In genomic region chr12:112875225-112876013, GRCm38 (mm10) we compare ENCODE assay signal across 9 mouse cellular contexts. TPM values are rescaled to one million over a fixed set of nuclear protein-coding genes. Genes with fewer than 3 reads are reported as not detected.
DNase-seq lines count a peak whose midpoint lies in the region; ATAC-seq and TF ChIP-seq lines count a peak whose summit lies in the region.
"Had no signal": no experiment of that assay in that cellular context is flagged by ENCODE, and none has a peak within 500 bp of the region (broad histone marks: within the 10 kb centered on the region; RNA-seq: fewer than 3 reads in every experiment).

No protein-coding gene starts in this region.

- WGBS in forebrain, embryonic 15.5 days, result 26% methylated on average over 16 of the region's 16 CpGs
- 23% methylated on average over 16 of the region's 16 CpGs for WGBS in liver, postnatal 0 days (ENCODE audit: insufficient replicate concordance)
- 23% methylated on average over 16 of the region's 16 CpGs for WGBS in neural tube, embryonic 14.5 days

- peaks cover 1 to 19% of the 10 kb centered on the region in 2 experiments; a peak in 2 of 4 replicates for H3K4me1 ChIP-seq in ES-E14 (ENCODE audit: control insufficient read depth in 2 of 2, insufficient read depth in 2 of 2, low read length in 2 of 2, poor library complexity in 1 of 2)
- H3K4me1 ChIP-seq in forebrain, embryonic 15.5 days, result peaks cover 27% of the 10 kb centered on the region
- H3K4me1 ChIP-seq in liver, postnatal 0 days (ENCODE audit: insufficient read depth), result peaks cover 26% of the 10 kb centered on the region
- peaks cover 5% of the 10 kb centered on the region for H3K4me1 ChIP-seq in neural tube, embryonic 14.5 days (ENCODE audit: control insufficient read depth, insufficient read depth, low read length)
- H3K4me1 ChIP-seq in testis, adult 2 months (ENCODE audit: control insufficient read depth, insufficient read depth, low read length), result peaks cover 20% of the 10 kb centered on the region

- ATAC-seq in forebrain, embryonic 15.5 days (replicated peaks), result peak; percentile 53
- peak; percentile 57 for ATAC-seq in liver, postnatal 0 days
- peak; percentile 64 for ATAC-seq in neural tube, embryonic 14.5 days (ENCODE audit: low read depth)

- peaks cover 65% of the 10 kb centered on the region for H3K27me3 ChIP-seq in forebrain, embryonic 15.5 days
- peaks cover 58% of the 10 kb centered on the region for H3K27me3 ChIP-seq in liver, postnatal 0 days (ENCODE audit: insufficient read depth, low read length)
- peaks cover 50% of the 10 kb centered on the region for H3K27me3 ChIP-seq in neural tube, embryonic 14.5 days (ENCODE audit: control insufficient read depth, insufficient read depth, low read length)
- peaks cover 2% of the 10 kb centered on the region; the same call in 1 of the 2 replicates for H3K27me3 ChIP-seq in testis, adult 2 months (ENCODE audit: control insufficient read depth, insufficient read depth, low read length)

- H3K27ac ChIP-seq in ES-E14 (ENCODE audit: insufficient read depth, low read depth, low read length, poor library complexity, severe bottlenecking), result no peak overlapping the region
- H3K27ac ChIP-seq in forebrain, embryonic 15.5 days (replicated peaks), result no peak overlapping the region
- H3K27ac ChIP-seq in liver, postnatal 0 days (ENCODE audit: low read depth), result no peak overlapping the region
- H3K27ac ChIP-seq in neural tube, embryonic 14.5 days (ENCODE audit: low read depth, low read length), result no peak overlapping the region
- no peak overlapping the region for H3K27ac ChIP-seq in testis, adult 2 months (ENCODE audit: control insufficient read depth, insufficient read depth, low read depth, low read length)
- H3K27ac ChIP-seq: lung, embryonic 15.5 days had no signal

- peak; percentile 40 for TF ChIP-seq POLR2A in testis, adult 2 months (IDR thresholded peaks at IDR 0.05; ENCODE audit: control insufficient read depth, low read depth, low read length)

- in situ Hi-C loops in ES-E14 (cut with MboI; ENCODE audit: low sequenced_read_pairs in 2 of 2, unreplicated experiment in 2 of 2), result no loop called here

- TF ChIP-seq EP300 in liver, postnatal 0 days (IDR thresholded peaks at IDR 0.05; ENCODE audit: low read depth), result no peak

- no peaks in the 10 kb centered on the region for H3K9me3 ChIP-seq in ES-E14 (ENCODE audit: control insufficient read depth, insufficient read depth, low read depth, low read length)
- H3K9me3 ChIP-seq in forebrain, embryonic 15.5 days, result no peaks in the 10 kb centered on the region
- H3K9me3 ChIP-seq in liver, postnatal 0 days (ENCODE audit: low read length), result no peaks in the 10 kb centered on the region
- no peaks in the 10 kb centered on the region for H3K9me3 ChIP-seq in neural tube, embryonic 14.5 days (ENCODE audit: control insufficient read depth, low read length)
- H3K9me3 ChIP-seq: lung, embryonic 15.5 days had no signal

- intact Hi-C loops in heart, postnatal 36 days (cut with DNase I), result loop anchor here (1.0 to 10.0 kb wide), 4 partner anchors 41 to 277 kb away; partner anchors contain the start of gene Tex22

- DNase-seq in ES-E14 (ENCODE audit: low read depth, low spot score), result peak; percentile 89
- peak; percentile 79 for DNase-seq in cerebellum, adult 11 months
- peak; percentile 91 to 95 for DNase-seq in heart, postnatal 36 days
- DNase-seq in layer of hippocampus, adult 18-20 months (ENCODE audit: low spot score in 2 of 2), result peak; percentile 58 to 87
- DNase-seq in liver, postnatal 0 days, result peak; percentile 87

- no peaks in the 10 kb centered on the region for H3K36me3 ChIP-seq in ES-E14 (ENCODE audit: control insufficient read depth, insufficient read depth, low read length, poor library complexity, severe bottlenecking)
- no peaks in the 10 kb centered on the region for H3K36me3 ChIP-seq in forebrain, embryonic 15.5 days
- no peaks in the 10 kb centered on the region for H3K36me3 ChIP-seq in liver, postnatal 0 days (replicated peaks; ENCODE audit: insufficient read depth, low read length)
- no peaks in the 10 kb centered on the region for H3K36me3 ChIP-seq in neural tube, embryonic 14.5 days (ENCODE audit: control insufficient read depth, insufficient read depth, low read length)
- H3K36me3 ChIP-seq in testis, adult 2 months (ENCODE audit: control insufficient read depth, insufficient read depth, low read length), result no peaks in the 10 kb centered on the region
- H3K36me3 ChIP-seq: lung, embryonic 15.5 days had no signal

- H3K4me3 ChIP-seq in ES-E14 (ENCODE audit: insufficient read depth in 1 of 2, low read depth in 1 of 2, low read length in 2 of 2, poor library complexity in 1 of 2, severe bottlenecking in 1 of 2), result no peak overlapping the region
- H3K4me3 ChIP-seq in forebrain, embryonic 15.5 days, result no peak overlapping the region
- no peak overlapping the region for H3K4me3 ChIP-seq in liver, postnatal 0 days (ENCODE audit: low read depth, low read length)
- H3K4me3 ChIP-seq in neural tube, embryonic 14.5 days (ENCODE audit: low read depth, low read length), result no peak overlapping the region
- peak overlapping the region; percentile 79 for H3K4me3 ChIP-seq in testis, adult 2 months (ENCODE audit: control insufficient read depth, low read depth, low read length)

- peak; percentile 91 for TF ChIP-seq CTCF in liver, postnatal 0 days (IDR thresholded peaks at IDR 0.05; ENCODE audit: low read depth)
- TF ChIP-seq CTCF in testis, adult 2 months (IDR thresholded peaks at IDR 0.05; ENCODE audit: control insufficient read depth, insufficient read depth, insufficient replicate concordance, low read depth, low read length), result peak; percentile 78; the same call in 1 of the 2 replicates

- H3K9ac ChIP-seq in ES-E14 (ENCODE audit: insufficient read depth, low read depth, low read length, poor library complexity, severe bottlenecking), result no peak overlapping the region
- H3K9ac ChIP-seq in forebrain, embryonic 15.5 days (replicated peaks), result no peak overlapping the region
- H3K9ac ChIP-seq in liver, postnatal 0 days (replicated peaks), result no peak overlapping the region
- H3K9ac ChIP-seq in neural tube, embryonic 14.5 days (replicated peaks; ENCODE audit: low read depth, low read length), result no peak overlapping the region
- H3K9ac ChIP-seq: lung, embryonic 15.5 days had no signal

- H3K4me2 ChIP-seq in forebrain, embryonic 15.5 days (replicated peaks), result no peak overlapping the region
- no peak overlapping the region for H3K4me2 ChIP-seq in liver, postnatal 0 days (ENCODE audit: low read depth, low read length)
- H3K4me2 ChIP-seq in neural tube, embryonic 14.5 days (ENCODE audit: low read depth, low read length), result no peak overlapping the region

TF ChIP-seq in ES-E14, 5 proteins besides CTCF, POLR2A, EP300 and RAD21:
- no peak for TF ChIP-seq CHD2 (IDR thresholded peaks at IDR 0.05; ENCODE audit: low read depth, low read length)
- no peak for TF ChIP-seq ZNF384 (IDR thresholded peaks at IDR 0.05; ENCODE audit: low read depth, low read length)
- no peak for TF ChIP-seq HCFC1 (IDR thresholded peaks at IDR 0.05; ENCODE audit: borderline replicate concordance, insufficient read depth, low read length)
- no peak for TF ChIP-seq ZC3H11A (IDR thresholded peaks at IDR 0.05; ENCODE audit: borderline replicate concordance, low read depth, low read length)
- TF ChIP-seq MAFK (IDR thresholded peaks at IDR 0.05; ENCODE audit: insufficient read depth, low read depth, low read length), result no peak

RNA-seq across cellular contexts. Expression of gene Gpr132, which starts 7.4 kb away (rescaled TPM):
- 0.36 and 0.48 TPM in 2 replicates for total RNA-seq in ES-E14 (2012; rRNA removed)
- polyA plus RNA-seq in forebrain, embryonic 15.5 days (2015; fragmentation: Nextera tagmentation; extraction: Ambion mirVana), result not detected in 2 replicates
- under 1 TPM; 0.19 TPM for total RNA-seq in heart, postnatal 36 days (2021)
- not detected for total RNA-seq in layer of hippocampus, adult 18-20 months (2021)
- 0.26 and 0.34 TPM in 2 replicates for polyA plus RNA-seq in liver, postnatal 0 days (2015; fragmentation: Nextera tagmentation; extraction: Ambion mirVana)
- polyA plus RNA-seq in neural tube, embryonic 14.5 days (2014; fragmentation: Nextera tagmentation; extraction: Ambion mirVana), result 0.10 TPM in 1 of 2 replicates, not detected in the other
- polyA plus RNA-seq in testis, adult 2 months (2012; rRNA removed), result 1.7 and 1.9 TPM in 2 replicates

RNA-seq across cellular contexts. Expression of gene Cdca4, which starts 46.2 kb away (rescaled TPM):
- 74.8 and 78.2 TPM in 2 replicates for total RNA-seq in ES-E14 (2012; rRNA removed)
- polyA plus RNA-seq in forebrain, embryonic 15.5 days (2015; fragmentation: Nextera tagmentation; extraction: Ambion mirVana), result 81.3 and 82.0 TPM in 2 replicates
- total RNA-seq in heart, postnatal 36 days (2021), result 1 to 10 TPM; 6.1 to 6.6 TPM
- total RNA-seq in layer of hippocampus, adult 18-20 months (2021), result 10 to 100 TPM in 1 of 2 experiments, 1 to 10 TPM in 1; 7.4 to 10.0 TPM
- 29.8 and 30.4 TPM in 2 replicates for polyA plus RNA-seq in liver, postnatal 0 days (2015; fragmentation: Nextera tagmentation; extraction: Ambion mirVana)
- 33.6 and 37.5 TPM in 2 replicates for polyA plus RNA-seq in neural tube, embryonic 14.5 days (2014; fragmentation: Nextera tagmentation; extraction: Ambion mirVana)
- polyA plus RNA-seq in testis, adult 2 months (2012; rRNA removed), result 23.7 and 23.9 TPM in 2 replicates

RNA-seq across cellular contexts. Expression of gene Jag2, which starts 54.2 kb away (rescaled TPM):
- 54.1 and 129 TPM in 2 replicates for total RNA-seq in ES-E14 (2012; rRNA removed)
- polyA plus RNA-seq in forebrain, embryonic 15.5 days (2015; fragmentation: Nextera tagmentation; extraction: Ambion mirVana), result 8.3 and 9.1 TPM in 2 replicates
- total RNA-seq in heart, postnatal 36 days (2021), result 10 to 100 TPM; 24.4 to 28.4 TPM
- 10 to 100 TPM; 42.6 to 44.2 TPM for total RNA-seq in layer of hippocampus, adult 18-20 months (2021)
- polyA plus RNA-seq in liver, postnatal 0 days (2015; fragmentation: Nextera tagmentation; extraction: Ambion mirVana), result 0.14 and 0.22 TPM in 2 replicates
- 14.0 and 17.2 TPM in 2 replicates for polyA plus RNA-seq in neural tube, embryonic 14.5 days (2014; fragmentation: Nextera tagmentation; extraction: Ambion mirVana)
- polyA plus RNA-seq in testis, adult 2 months (2012; rRNA removed), result 9.4 and 10.9 TPM in 2 replicates
